Mouse (Mus musculus) kidney, adult 11 months (tissue): ENCODE measurements around the gene Ccdc93.
A peak's percentile ranks its signal among the peaks of the same experiment; 100 is the strongest.

ENCODE experiments used
- DNase-seq: peaks from one replicate; pipeline ENCODE4 v3.0.0; 2022

The Ccdc93 gene

DNA sequence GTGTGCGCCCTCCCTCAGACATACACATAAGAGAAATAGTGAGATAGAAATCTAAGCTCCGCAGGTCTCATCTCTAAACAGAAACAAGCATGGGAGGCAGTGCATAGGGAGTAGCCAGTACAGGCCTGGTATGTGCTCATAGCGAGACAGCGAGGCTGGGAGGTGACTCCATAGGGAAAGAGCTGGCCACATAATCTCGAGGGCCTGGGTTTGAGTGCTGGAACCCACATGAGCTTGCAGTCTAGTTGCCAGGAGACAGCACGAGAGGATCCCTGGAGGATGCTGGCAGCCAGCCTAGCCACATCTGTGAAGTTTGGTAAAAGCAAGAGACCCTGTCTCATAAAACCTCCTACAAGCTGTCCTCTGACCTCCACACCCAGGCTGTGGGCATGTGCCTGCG lies 20.2 kb downstream of the Ccdc93 start:
- no peak for DNase-seq

DNA sequence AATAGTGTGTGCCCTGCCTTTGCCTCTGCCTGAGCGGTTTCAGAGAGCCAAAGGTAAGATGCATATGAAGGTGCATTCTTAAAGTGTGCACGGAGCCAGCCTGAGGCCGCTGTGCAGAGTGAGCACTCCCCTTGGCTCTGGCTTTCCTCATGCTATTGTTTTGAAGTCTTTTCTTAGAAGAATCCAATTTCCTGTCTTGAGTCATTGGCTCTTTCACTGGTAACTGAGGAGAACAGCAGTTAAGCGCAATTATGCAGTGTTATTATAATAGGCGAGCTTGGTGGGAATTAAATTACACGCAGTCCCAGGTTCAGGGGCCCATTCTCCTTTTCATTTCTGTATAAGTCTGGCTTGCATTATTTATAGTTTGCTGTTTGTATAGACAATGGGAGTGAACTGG lies 21.6 kb downstream of the Ccdc93 start:
- no peak for DNase-seq

DNA sequence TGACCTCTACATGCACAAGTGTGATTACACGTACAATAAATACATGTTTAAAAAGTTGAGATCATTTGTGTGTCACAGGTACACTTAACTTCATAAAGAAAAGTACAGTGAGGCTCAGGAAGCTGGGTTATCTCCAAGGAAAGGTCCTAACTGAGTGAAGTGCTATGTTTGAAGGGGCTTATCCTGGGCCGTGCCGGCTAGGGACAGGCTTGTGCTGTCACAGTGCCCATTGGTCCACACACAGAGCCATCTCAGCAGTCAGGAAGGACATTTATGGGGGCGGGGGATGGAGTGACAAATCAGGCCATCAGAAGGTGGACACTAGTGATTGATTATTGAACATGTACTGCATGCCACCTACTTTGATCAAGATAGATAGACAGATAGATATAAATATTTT lies 22.2 kb downstream of the Ccdc93 start:
- no peak for DNase-seq

DNA sequence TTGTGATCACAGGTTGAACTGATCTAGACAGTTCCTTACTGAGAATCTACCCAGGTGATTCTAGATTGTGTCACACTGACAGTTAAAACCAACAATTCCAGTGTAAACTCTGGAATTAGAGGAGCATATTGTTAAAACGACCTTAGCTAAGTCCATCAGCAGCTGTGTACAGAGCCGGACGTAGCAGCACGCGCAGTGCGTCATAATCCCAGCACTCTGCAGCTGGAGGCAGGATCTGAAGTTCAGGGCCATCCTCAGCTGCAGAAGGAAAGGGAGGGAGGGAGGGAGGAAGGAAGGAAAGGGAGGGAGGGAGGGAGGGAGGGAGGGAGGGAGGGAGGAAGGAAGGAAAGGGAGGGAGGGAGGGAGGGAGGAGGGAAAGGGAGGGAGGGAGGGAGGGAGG lies 24.1 kb downstream of the Ccdc93 start:
- DNase-seq: no peak

DNA sequence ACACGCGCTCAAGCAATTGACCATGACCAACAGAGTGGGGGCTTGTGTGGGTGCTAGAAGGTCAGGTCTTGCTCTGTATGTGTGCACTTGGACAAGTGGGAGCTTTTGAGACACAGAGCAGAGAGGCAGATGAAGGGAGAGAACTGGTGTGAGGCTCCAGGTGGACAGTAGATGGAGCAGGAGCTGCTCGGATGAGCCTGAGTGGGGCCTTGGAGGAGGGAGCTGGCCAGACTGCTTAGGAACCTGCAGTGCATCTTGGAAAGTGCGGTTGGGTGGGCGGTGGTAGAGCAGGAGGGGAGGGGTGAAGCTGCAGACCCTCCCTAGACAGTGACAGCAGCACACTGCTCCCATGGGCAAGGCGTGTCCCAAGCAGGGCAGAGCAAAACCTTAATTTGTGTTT lies 29.2 kb downstream of the Ccdc93 start:
- no peak for DNase-seq

DNA sequence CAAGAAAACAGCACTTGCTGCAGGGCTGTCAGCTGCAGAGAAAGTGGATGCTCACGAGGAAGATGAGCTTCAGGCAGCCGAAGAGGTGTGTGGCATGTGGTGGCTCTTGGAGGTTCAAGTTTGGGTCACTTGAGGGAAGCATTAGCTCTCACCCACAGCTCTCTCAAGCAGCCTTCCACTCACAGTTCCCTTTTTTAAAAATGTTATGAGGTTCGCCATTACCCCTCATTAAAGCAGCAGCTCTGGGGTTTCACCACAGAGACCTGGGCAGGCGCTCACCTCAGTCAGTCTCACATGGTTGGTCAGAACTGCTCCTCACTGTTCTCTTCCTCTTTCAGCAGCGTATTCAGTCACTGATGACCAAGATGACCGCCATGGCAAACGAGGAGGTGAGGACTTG lies 31.0 kb downstream of the Ccdc93 start:
- no peak for DNase-seq

DNA sequence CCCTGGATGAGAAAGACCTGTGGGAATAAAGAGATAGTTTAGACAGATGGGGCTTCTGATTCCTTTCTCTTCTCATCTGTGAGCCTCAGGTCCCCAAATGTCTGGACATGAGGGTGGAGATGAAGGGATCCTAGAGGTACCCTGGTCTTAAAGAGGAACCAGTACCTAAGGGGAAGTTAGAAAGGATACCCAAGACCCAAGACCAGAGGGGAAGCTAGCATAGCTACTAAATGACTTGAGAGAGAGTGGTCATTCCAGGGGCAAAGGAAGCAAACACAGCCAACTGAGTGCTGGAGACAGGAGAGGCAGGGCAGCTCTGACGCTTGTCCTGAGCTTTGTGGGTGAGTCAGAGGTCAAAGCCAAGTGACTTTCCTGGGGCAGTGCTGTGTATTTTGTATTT lies 31.8 kb downstream of the Ccdc93 start:
- no peak for DNase-seq

DNA sequence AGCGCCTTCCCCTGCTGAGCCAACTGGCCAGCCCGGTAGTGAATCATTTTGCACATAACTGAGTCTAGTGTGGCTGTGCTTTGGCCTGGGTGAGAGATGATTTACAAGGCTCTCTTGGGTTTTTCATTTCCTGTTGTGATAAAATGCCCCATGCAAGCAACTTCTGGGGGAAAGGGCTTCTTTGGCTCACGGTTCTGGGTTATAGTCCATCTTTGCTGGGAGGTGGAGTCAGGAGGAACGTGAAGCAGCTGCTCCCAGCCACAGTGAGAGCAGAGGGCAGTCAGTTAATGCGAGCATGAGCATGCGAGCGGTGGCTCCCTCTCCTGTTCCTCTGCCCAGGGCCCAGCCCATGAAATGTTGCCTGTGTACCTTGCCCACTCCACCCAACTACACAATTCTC lies 33.0 kb downstream of the Ccdc93 start:
- peak; percentile 86 for DNase-seq

DNA sequence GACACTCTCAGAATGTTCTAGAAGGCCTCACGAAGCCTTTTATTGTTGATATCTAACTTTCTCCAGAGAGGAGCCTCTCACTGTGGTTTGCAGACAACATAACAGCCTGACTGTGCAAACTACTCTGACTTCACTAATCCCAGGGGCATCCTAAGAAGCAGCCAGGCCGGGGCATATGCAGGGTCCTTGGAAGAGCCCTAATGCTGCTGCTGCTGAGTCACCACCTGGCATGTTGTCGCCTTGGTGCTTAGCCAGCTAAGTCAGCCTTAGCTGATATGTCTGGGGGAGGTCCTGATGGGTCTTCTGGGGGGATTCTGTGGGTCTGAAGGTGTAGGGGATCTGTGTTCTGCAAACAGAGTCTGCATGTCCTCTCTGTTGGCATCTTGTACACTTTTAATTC lies 35.4 kb downstream of the Ccdc93 start:
- no peak for DNase-seq

DNA sequence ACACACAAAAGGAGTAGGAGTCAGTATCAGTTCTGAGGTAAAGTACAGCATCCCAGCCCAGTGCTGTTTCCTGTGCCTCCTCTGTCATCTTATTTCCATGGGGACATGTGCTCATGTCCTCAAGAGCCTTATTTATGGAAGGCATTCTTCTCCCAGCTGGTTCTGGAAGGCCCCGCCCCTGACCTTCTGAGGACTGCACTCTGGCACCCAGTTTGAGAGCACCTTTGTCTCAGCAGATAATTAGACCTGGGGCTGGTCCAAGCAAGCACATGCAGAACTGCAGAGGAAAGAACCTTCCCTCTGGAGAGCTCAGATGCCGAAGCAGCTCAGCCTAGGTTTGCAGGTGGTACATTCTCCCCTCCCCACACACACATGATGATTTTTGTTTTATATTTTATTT lies 37.4 kb downstream of the Ccdc93 start:
- DNase-seq: peak; percentile 18

DNA sequence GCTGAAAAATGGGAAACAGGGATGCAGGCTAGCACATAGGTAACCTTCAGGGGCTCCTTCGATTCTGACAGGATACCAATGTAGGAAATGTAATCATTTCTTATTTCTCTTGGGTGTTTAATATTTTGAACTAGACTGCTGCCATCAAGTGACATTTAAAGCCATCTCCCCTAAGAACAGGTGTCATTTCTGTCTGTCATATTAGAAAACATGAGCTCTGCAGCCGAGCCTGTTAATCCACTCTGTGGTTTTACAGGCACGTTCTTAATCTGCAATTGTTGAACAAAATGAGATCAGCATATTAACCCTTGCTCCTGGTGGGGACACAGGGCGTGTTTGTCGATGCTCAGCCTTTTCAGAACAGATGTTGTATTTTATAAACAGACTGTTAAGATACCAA lies 40.7 kb downstream of the Ccdc93 start:
- DNase-seq: no peak

DNA sequence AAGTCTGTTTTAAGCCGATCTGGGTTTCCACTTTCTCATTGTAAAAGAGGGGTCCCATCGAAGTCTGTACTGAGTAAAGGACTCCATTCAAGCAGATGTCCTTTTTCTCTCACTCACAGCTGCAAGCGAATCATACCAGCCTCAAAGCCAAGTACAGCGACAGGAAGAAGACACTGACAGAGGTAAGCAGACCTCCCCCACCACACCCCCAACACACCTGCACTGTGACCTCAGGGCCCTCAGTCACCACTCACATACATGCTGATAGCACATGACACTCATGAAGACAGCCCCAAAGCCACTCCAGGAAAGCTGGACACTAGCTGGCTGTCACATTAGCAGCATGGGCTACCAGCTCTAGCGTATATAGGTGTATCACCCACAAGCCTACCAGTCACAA lies 46.9 kb downstream of the Ccdc93 start:
- DNase-seq: no peak

DNA sequence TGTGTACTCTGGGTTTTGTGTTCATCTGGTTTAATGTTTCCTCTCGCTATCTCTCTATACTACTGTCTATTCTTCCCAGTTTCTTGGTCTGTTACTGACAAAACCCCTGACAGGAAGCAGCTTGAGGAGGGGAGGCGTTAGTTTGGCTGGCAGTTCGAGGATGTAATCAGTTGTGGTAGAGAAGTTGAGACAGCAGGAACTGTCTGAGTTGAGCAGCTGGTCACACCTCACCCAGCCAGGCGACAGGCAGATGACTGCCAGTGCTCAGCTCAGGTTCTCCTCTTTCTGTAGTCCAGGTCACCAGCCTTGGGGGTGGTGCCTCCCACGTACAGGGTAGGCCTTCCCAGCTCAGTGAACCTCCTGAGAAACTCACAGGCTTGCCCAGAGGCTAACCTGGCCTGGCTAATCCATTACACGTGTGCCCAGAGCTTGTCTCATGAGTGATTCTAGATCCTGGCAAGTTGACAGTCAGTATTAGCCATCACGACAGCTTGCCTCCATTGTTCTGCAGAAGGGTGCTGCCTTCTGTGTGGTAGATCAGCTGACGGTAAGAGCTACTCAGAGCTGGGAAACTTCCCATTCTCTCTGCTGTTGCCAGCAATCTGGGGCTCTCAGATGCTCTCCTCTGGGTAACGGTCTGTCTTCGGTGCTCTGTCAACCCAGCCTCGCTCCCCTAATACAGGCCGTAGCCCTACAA lies 47.6 kb downstream of the Ccdc93 start:
- no peak for DNase-seq

DNA sequence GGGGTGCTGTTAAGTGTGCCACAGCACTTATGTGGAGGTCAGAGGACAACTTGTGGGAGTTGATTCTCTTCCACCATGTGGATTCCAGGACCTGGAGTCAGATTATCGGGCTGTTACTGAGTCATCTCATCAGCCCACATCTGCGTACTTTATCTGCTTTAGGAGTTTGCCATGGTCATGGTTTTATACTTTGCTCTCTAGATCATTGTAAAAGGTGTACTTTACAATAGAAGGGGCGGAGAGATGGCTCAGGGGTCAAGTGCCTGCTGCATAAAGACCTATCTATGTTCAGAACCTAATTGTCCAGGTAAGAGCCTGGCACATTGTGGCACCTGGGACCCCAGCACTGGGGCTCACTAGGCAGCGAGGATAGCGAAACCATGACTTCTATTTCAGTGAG lies 48.6 kb downstream of the Ccdc93 start:
- DNase-seq: no peak

DNA sequence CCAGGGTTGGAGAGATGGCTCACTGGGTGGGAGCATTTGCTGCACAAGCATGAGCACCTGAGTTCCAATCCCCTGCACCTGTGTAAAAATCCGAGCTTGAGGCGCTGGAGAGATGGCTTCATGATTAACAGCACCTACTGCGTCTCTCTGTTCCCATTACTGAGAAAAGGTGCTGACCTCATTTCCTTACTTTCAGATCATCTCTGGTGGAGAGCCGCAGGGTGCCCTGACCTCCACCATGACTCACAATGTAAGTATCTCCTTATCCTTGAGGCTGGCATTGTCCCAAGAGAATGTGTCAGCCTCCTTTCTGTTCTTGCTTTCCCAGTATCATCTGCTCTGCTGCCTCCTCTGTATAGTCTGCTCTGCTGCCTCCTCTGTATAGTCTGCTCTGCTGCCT lies 52.2 kb downstream of the Ccdc93 start:
- no peak for DNase-seq

DNA sequence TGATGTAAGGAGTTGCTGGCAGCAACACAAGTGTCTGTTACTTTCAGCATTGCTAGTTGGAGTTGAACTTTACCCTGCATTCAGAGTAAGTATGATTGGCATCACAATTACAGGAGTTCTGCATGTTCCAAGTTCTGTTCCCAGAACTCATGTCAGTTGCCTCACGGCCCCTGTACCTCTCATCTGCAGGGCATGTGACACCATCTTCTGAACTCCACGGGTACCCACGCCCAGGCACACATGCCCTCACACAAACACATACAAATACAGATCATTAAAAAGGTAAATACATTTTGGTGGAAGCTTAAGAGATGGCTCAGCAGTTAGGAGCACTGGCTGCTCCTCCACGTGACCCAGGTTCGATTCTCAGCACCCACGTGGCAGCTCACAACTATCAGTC lies 56.0 kb downstream of the Ccdc93 start:
- no peak for DNase-seq

DNA sequence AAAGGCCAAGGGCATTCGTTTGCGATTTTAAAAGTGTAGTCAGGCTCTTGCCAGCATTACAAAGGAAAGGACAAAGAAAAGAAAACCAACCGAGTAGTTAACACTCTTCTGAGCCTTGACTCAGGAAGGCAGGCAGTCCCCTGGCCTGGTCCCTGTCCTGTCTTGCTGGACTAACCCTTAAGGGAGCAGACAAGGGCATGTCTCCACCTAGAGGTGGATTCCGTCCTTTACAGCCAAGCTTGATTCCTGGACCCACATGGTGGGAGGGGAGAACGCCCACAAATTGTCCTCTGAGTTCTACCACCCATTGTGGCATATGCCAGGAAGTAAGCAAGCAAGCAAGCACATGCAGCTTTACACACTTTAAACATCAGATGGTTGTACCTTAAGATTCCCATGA lies 59.4 kb downstream of the Ccdc93 start:
- DNase-seq: no peak

DNA sequence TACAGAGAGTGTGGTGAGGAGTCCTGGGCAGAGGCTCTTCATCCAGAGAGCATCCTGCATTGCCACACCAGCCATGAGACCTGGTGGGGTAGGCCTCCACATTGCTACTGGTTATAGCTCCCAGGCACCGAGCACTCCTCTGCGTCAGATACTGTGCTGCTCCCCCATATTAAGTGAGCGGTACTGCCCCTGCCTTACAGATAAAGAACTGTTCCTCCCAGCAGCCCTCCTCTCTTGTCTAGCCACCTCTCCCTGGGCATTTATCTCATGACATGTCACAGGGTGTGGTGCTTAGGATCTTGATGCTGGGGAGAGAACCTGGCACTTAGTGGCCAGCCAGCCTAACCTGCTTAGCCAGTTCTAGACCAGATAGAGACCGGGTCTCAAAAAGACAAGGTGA lies 66.2 kb downstream of the Ccdc93 start:
- no peak for DNase-seq

DNA sequence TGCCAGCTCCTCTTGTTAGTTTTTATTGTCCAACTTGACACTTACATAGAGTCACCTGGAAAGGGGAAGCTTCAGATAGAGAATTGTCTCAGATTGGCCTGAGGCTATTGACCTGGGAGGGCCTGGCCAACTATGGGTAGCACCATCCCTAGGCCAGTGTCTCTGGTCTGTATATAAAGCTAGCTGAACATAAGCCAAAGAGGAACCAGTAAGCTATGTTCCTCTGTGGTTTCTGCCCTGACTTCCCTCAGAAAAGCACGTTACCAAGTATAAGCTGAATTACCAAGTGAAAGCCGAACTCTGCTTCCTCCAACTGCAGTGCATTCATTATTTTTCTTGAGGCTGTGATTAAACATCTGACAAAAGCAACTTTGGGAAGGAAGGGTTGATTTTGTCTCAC lies 77.9 kb downstream of the Ccdc93 start:
- no peak for DNase-seq

DNA sequence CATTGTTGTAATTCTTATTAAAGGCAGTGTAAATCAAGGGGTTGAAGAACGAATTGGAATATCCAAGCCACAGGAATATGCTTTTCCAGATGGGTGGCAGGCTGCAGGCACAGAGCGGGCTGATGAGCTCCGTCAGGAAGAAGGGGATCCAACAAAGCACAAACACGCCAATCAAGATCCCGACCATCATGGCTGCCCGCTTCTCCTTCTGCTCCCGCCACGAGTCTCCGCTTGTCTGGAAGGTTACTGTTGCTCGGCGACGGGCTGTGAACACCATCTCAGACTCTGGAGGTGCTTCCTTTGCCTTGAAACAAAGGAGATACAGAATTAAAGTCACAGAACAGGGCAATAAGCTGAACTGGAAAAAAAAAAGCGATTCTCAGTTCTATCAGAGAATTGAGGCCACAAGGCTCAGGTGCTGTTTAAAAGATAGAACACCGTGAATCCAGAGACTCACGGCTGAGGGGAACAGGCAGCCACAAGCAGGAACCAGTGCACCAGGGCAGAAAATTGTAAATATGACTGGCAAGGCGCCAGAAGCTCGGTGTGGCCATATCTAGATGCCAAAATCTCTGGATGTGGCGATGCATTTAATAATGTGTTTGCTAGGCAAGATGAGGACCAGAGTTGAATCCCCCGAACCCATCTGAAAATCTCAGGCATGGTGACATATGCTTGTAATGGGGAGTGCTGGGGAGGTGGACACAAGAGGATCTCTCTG lies 79.7 kb downstream of the Ccdc93 start:
- DNase-seq: no peak

DNA sequence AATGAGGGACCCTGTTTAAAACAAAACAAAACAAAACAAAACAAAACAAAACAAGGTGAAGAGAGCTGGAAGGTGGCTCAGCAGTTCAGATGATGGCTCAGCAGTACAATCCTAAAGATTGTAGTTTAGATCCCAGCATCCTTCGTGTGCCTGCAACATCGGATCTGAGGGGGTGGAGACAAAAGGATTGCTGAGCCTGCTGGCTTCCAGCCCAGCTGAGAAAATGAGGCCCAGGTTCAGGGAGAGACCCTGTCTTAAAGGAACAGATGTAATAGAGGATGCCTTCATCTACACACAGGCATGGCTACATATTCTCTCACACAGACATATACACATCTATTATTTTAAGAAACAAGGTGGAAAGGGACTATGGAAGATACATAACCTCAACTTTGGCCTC lies 80.3 kb downstream of the Ccdc93 start:
- no peak for DNase-seq

DNA sequence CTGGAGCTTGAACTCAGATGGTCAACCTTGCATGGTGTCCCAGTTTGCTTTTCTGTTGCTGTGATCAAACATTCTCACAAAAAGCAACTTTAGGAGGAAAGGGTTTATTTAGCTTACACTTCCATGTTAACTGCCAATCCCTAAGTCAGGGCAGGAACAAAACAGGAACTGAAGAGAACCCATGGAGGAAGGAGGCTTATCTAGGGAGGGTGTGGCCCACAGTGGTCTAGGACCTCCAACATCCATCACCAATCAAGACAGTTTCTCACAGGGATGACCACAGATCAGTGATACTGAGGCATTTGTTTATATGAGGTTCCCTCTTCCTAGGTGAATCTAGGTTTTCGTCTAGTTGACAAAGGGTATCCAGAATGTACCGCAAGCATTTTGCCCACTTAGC lies 81.1 kb downstream of the Ccdc93 start:
- no peak for DNase-seq

DNA sequence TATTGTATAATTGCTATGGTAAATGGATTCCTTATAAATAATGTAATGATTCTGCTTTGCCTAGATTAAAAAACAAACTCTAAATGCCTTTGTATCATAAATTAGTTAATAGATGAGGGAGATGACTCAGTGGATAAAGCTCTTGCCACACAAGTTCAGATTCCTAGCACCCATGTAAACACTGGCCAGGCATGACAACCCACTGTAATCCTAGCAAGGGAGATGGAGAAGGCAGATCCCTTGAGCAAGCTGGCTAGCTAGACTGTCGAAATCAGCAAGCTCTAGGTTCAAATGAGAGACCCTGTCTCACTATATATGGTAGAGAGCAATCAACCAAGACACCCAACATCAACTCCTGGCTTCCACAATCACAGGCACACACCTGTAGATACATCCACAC lies 87.8 kb downstream of the Ccdc93 start:
- DNase-seq: no peak

DNA sequence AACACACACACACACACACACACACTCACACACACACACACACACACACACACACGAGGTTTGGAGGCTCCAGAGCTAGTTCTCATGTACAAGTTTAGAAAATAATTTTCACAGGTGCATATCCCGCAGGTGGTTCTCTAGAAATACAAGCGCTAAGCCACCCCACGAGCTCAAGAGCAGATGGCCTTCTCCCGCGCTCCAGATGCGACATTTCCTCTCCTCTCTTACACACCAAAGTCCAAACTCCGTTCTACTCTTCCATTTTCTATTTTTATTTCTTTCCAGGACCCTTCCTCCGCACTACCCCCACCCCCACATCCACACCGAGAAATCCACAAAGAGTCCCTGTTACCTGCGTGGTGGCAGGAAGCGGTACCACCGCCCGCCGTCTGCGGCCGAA lies 96.2 kb downstream of the Ccdc93 start:
- no peak for DNase-seq
